Mouse (Mus musculus): Measurements from ENCODE around the gene Ddias. TPM values are rescaled to one million over a fixed set of nuclear protein-coding genes. Genes with fewer than 3 reads are reported as not detected.
"Not testable (repeated sequence)": the region's sequence is repeated elsewhere in the genome, so short reads cannot be mapped to it uniquely, and the experiment has no call there.

The Ddias gene
- total RNA-seq (2021) = 1 to 10 TPM; 4.9 to 5.1 TPM
- long read RNA-seq, experiment 1 = 0 reads
- long read RNA-seq, experiment 2, partial matches to known transcripts = 0 of 4 reads
- long read RNA-seq, experiment 2, other reads (novel, unspliced or antisense) = 0 of 4 reads

DNA sequence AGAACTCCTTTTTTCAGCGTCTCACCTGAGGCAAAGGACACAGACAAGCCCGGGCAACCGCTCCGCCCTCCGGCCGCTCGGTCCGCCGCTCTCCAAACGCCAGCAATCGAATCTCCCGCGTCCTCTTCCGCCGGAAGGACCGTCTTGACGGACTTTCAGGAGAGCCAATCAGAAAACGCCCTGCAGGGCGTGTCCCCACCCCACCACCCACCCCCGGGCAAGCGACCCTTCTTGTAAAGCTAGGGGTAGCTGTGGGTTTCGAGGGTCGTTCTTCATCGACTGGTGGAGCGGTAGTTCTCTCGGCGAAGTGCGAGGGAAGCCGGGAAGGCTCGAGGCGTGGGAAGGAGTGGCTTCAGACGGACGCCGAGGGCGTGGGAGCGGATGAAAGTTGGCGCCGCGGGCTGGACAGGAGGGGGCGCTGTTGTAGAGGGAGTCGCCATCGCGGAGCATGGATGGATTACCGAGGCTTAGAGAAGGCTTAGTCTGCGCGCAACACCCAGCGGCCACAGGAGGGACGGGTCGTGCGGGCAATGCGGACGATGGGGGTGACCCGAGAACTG, at the start of gene Ddias, which contains the start of gene Prcp:
Gene Ddias, minus strand, starts transcription at position 132 of the 560 bp plus-strand sequence.
Gene Prcp, plus strand, starts transcription at position 355 of the 560 bp plus-strand sequence.
- peak; percentile 89 for DNase-seq (ENCODE audit: low spot score in 2 of 2)

DNA sequence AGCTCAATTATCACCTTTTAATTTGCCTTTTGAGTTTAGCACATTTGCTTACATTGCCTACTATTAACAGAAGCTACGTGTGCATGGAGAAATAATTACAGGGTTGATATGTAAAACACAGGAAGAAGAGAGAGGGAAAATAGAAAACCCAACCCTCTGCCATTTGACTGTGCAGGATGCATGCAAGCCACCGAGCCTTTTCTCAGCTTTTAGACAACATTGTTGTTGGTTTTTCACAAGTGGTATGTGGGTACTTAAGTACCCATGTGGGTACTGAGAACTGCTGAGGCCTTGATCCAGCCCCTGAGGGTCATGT, 46.8 kb upstream of the Ddias start:
- DNase-seq (ENCODE audit: low spot score in 2 of 2) = no peak

DNA sequence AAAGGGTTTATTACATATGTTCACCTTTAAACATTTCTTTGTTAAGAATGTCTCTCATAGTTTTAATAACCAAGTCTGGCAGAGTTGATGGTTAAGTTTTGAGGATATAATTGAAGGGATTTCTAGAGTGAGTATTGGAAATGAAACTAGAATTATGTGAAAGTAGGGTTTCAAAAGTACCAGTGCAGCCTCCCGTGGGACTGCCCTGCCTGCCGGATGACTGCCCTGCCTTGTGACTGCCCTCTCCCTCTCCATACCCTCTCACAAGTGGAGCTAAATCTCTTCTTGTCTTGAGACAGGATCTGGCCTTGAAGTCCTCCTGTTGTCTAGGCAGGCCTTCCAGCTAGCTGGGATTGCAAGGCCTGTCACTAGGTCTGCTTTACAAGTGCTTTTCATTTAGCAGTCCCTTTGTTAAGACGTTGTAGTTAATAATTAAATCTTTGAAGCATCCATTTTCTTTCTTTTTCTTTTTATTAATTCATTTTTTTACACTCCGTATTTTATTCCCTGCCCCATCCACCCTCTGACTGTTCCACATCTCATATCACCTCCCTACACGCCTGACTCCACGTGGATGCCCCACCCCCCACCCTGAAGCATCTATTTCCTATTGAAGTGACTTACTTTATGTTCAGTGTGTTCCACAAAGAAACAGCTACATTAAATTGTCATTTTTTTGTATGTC, 46.3 kb upstream of the Ddias start:
- no peak for DNase-seq (ENCODE audit: low spot score in 2 of 2)

DNA sequence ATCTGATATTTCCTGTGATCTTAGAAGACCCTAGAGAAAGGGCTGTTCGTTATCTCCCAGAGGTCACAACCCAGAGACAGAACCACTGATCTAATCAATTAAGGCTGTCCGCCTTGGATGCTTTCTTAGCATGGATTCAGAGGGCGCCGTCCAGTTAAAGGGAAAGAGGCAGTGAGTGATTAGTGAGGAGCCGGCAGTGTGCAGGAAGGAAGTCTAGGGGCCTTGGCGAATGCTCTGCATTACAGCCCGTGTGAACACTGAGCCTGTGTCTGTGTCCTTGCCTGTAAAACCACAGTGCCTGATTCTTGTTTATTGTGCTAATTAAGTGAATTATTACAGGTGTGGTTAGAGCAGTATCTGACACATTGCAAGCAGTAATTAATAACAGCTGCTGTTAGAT, 30.2 kb upstream of the Ddias start:
- DNase-seq (ENCODE audit: low spot score in 2 of 2) = not testable (repeated sequence)

DNA sequence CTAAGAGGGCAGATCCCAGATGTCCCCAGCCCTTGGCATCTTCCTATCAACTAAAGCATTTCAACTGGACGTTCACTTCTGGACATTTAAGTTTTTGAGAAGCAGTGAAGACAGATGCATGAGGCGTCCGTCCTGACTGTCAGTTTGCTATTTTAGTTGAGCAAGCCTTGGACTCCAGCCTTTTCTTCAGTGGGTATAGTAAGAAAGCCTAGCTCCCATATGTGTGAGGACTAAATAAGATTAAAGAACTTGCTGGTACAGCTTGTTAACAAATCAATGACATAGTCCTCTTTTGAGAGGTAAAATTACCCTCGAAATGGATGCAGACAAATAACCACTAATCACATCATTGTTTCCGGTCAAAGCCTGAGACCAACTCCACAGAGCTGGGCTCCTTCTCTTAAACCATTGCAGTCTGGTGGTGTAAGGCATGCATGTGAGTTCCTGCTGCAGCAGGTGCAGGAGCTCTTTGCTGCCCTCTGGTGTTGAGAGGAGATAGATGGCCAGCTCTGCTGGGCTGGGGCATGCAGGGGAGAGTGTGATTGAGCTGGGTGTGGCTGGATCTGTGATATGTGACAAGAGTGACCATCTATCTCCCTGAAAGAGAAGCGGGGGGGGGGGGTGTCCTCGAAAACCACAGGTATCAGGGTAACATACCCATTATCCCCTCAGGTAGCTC, 29.5 kb upstream of the Ddias start:
- DNase-seq (ENCODE audit: low spot score in 2 of 2) = peak in 1 of 2 experiments; percentile 22

DNA sequence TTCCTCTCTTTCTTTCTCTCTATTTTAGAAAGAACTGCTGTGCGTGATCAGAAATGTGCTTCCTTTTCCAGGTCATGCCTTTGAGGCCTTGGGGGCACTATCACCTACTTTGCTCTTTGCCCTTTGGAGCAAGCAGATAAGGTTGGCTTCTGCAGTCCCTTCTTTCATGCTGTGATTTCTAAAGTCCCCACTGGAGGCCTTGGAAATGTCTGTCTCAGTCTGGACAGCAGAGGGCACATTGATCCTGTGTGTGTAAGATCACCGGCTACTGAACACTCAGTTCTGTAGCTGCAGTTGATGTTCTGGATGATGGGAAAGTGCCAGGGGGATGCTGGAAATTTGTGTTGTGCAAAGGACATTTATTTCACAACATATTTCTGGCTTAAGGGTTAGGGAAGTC, 23.0 kb upstream of the Ddias start:
- DNase-seq (ENCODE audit: low spot score in 2 of 2) = no peak

DNA sequence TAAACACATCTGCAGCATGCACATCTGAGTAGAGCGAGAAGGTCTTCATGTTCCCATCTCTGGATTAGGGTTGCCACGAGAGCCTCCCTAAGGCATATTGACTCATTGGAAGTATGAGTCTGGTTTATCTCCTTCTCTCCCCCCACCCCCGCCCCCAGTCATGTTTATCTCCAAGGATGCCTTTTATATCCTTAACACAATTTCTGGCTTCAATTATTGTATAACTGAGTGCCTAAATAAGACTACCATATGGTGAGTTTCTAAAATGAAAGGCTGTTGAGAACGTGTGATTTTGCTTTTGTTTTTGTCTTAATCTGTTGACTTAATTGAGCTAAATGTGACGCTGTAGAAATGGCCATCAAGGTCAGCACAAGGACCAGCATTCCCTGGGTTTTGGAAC, 22.0 kb upstream of the Ddias start:
- no peak for DNase-seq (ENCODE audit: low spot score in 2 of 2)

DNA sequence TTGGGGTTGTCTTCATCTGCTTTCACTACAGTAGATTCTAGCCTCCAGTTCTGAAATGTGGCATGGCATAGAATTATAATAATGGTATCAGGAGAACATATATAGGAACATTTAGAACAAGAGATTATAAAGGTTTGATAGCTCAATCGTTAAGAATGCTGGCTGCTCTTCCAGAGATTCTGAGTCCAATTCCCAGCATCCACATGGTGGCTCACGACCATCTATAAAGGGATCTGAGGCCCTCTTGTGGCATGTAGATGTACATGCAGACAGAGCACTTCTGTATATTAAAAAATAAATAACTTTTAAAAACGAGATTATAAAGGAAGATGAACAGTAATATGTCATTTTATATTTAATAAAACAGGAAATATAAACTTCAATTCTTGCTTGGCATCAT, 19.4 kb upstream of the Ddias start:
- DNase-seq (ENCODE audit: low spot score in 2 of 2) = no peak

DNA sequence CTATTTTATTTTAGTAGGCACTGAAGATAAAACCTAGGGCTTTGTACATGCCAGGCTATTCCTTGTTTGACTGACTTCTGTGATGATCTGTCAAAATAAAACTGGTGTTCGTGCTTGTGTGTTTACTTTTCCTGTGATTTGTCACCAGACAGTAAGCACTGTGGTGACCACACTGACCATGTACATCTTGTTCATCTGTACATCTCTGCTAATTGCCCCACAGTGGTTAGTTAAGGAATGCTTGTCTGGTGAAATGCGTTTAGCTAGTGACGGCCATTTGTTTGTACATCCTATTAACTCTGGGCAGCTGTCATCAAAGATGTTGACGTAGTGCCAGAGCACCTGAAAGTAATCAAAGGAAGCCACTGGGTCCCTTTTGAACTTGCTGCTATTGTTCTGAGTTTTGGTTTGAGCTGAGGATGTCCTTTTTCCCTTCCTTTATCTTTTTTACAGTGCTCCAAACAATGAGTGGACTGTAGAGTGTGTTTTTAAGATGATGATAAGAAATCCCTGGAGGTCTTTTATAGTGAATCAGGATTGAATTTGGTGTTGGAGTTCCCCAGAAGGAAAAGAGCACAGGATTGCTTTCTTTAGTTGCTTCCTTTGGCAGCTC, 16.7 kb upstream of the Ddias start:
- DNase-seq (ENCODE audit: low spot score in 2 of 2) = no peak

DNA sequence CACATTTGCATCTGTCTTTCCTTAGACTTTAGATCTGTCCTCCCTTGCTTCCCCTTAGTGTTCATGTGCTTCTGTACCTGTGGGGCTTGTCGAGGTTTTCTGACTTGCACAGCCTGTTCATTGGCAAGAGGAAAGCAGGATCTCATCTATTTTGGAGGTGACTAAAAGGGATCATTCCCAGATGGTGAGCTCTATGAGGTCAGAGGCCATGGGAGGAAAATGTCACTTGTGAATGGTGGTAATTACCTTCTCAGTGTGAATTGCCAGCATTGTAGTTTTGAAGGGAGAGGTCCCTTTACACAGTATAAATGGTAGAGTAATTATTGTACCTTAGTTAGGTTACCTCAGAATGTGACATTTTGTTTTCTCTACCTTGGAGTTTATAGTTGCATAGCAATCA, 16.2 kb upstream of the Ddias start:
- DNase-seq (ENCODE audit: low spot score in 2 of 2) = no peak

DNA sequence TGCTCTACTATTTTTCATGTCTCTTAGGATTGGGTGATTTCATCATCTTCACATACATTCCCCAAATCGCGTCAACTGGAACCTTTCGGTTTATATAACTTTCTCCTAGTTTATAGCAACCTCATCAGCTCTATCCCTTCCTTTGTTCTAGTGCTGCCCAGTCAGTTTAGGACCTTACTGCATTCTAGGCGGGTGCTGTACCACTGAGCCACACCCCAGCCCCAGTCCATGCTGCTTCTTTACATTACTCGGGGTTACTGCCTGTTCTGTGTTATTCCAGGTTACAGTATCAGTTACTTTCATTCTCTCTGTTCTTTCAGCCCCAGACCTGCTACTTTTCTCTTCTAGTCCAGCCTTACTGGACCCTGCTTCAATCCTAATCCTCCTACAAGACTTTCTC, 13.2 kb upstream of the Ddias start:
- DNase-seq (ENCODE audit: low spot score in 2 of 2) = no peak

DNA sequence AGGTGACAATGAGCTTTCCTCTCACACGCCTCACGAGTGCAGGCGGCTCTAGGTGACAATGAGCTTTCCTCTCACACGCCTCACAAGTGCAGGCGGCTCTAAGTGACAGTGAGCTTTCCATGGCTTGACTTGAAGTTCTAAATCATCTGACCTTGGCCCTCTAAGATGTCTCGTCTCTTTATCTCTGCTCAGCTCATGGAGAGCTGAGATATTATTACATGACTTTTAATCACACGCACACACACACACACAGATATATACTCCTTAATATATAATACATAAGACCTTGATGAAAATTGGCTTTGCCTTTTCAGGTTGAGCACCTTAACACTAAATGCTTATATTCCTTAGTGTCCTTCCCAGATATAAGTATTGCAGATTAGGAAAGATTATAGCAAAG, 12.8 kb upstream of the Ddias start:
- no peak for DNase-seq (ENCODE audit: low spot score in 2 of 2)

DNA sequence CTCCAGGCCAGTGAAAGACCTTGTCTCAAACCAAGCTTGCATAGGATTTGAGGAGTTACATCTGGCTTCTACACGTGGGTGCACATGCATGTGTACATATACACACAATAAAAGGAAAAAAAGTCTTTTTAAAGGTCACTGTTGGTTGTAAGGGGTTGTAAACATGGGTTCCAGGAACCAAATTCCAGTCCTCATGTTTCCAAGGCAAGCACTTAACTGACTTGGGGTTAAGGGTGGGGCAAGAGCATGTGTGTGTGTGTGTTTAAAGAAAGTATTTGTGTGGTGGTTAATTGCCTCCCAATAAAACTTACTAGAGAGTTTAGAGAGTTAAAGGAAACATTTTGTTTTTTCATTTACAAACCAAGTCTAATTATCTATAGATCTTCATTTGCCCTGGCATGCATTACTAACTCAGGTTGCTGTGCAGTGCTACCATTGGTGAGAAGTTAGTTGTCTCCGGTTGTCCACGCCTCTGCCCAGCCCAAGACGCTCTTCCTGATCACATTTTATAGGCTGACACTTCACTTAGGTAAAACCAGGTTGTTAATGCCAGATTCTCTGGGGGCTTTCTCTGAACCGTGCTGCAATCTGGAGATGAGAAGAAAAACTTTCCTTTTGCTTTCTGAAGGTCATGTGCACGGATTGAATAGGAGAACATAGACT, 11.1 kb upstream of the Ddias start:
- DNase-seq (ENCODE audit: low spot score in 2 of 2) = no peak

DNA sequence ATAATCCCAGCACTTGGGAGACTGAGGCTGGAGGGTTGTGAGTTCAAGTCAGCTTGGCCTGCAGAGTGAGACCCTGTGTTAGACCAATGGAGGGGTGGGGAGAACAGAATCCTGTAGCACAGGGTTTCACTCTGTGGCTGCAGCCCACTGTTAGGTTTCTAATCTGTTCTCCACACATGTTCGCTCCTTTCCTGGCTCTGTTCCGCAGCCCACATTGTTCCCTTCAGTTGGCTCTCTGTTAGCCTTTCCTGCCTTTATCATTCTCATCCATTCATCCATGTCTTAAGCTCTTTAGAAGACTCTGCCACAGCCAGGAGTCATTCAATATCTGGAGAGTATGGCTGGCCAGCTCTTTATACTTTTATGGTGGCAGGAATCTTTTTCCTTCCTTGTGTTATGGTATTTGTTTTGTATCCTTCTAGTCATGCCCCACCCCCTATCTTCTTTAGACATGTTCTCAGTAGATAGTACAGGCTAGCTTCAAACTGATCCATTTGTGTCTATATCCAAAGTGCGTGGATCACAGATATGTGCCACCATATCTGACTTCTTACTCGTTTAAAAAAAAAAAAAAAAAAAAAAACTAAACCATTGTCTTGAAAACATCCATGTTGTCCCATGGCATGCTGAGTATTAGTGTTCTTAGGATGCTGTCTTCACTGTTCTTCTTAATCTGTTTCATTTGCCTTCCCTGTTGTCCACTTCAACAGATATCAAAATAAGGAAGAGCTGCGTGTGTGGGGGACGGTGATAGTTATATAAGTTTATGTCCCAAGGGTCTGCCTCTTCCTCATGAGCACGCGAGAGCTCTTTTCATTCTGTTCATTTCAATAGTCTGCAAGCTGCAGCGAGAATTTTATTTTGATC, 10.0 kb upstream of the Ddias start:
- DNase-seq (ENCODE audit: low spot score in 2 of 2) = no peak

DNA sequence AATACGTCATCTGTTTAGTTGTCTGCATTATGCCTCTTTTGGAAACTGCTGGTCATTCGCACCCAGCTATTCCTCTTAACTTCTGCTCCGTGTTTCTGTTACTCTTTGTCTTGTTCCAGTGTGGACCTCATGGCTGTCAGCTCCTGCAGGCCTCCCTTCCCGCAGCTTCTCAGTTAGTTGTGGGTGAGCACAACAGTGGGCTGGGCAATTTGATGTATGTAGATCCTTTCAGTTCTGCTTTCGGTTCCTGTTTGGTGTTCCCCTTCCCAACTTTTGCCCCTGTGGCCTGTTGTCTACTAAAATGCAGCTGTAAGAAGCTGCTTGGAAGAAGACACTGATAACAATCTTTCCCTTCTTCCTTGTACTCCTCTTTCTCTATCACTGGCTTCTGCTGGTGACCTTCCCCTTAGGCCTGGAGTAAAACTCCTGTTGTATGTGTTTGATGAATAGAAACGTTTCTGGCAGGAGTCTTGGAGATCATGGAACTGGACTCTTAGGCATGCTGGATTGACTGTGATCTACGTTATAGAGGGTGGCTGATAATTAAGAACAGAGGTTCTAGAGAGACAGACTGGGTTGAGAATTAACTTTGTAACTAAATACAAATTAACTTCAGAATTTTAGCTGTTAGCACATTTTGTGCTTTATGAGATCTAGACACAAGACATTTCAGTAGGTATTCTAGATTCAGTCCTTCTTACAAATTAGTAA, 4.7 kb upstream of the Ddias start:
- no peak for DNase-seq (ENCODE audit: low spot score in 2 of 2)

DNA sequence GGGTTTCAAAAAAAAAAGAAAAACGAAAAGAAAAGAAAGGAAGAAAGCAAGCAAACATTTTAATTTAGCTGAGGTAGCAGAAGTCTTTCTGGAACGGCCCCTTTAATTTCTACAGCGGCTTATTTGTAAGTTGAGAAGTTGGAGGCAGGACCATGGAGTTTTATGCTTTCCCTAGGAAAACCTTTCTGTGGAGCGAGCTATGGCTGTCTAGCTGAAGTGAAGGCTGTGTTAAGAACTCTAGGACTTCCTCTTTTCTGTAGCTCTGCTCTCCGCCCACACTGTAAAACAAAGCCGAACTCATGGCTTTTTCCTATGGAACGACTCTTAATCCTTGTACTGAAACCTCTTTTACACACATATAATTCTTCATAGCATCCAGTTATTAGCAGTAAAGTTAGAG, 2.5 kb upstream of the Ddias start:
- DNase-seq (ENCODE audit: low spot score in 2 of 2) = no peak

DNA sequence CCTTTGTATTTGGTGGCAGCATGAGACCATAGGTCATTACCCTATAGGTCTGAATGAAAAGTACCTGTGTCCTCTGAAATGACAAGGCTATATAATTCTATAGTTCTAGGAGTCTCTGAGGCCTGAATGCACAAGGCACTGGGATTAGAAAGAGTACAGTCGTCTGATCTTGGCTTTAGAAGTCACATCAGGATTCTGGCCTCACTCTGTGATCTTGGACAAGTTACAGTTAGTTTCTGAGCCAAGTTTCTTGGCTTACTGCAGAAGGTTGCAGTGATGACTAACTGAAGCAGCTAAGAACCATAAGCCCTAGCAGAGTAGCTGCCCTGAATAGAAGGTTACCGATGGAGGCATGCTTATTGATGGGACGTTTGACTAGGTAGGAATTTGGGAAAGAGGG, 2.0 kb upstream of the Ddias start:
- DNase-seq (ENCODE audit: low spot score in 2 of 2) = no peak

DNA sequence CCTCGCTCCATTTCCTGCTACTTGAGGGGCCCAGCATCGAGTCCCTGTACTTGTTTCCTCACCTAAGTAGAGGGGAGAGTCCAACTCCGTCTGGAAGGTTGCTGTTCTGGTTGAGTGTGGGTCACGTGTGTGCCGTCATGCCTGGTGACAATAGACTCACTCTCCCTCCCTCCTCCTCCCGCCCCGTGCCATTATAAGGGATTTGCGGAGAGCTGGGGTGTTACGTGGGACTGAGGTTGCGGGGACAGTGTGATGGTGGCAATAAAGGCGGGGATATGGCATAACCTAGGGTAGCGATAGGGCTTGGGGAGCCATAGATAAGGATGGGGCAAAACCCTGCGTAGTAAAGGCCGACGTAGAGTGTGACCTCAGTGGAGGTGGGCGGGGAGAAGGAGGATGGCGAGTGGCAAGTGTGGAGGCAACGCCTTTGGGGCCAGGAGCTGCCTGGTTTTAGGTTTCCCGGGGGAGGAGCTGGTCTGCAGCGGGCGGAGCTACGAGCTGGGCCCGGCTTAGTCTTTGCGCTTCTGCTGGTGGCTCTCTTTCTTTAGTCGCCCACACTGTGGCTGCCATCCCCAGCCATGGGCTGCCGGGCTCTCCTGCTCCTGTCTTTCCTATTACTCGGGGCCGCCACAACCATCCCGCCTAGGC, 838 bp upstream of the Ddias start:
- DNase-seq (ENCODE audit: low spot score in 2 of 2) = peak; percentile 33 to 56

DNA sequence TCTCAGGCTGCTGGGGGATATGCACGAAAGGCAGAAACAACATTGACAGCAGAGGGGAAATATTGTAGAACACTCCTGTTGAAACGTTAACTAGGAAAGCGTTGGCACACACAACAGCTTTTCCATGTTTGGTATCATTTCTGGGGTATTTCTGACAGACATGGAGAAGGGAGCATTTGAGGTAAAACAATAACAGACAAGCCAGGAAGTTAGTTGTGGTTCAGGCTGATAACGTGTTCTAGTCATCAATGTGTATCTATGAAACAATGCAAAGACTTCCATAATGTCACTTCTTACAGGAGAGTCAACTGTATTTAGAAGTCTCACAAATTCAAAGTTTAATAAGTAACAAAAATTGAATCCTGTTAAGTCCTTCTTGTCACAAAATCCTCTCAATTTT, 2.5 kb downstream of the Ddias start:
- DNase-seq (ENCODE audit: low spot score in 2 of 2) = no peak

Measured in adrenal gland, postnatal 4 days (tissue).